ENCODE assay signal across 12 mouse cellular contexts in genomic region chr7:109269046-109269445, GRCm38 (mm10).
A peak's percentile ranks its signal among the peaks of the same experiment; 100 is the strongest.
DNase-seq lines count a peak whose midpoint lies in the region; ATAC-seq lines count a peak whose summit lies in the region.
"Had no signal": no experiment of that assay in that cellular context is flagged by ENCODE, and none has a peak within 500 bp of the region (broad histone marks: within the 10 kb centered on the region; RNA-seq: fewer than 3 reads in every experiment).

No protein-coding gene starts in this region.

- H3K9ac ChIP-seq in intestine, embryonic 16.5 days (ENCODE audit: low read depth, low read length), result no peak overlapping the region

- H3K27ac ChIP-seq in intestine, embryonic 16.5 days (ENCODE audit: low read length), result no peak overlapping the region
- H3K27ac ChIP-seq: kidney, postnatal 0 days; stomach, postnatal 0 days had no signal

- no peak overlapping the region for H3K4me3 ChIP-seq in intestine, embryonic 16.5 days (ENCODE audit: low read length)

- H3K27me3 ChIP-seq in intestine, embryonic 16.5 days (replicated peaks; ENCODE audit: control insufficient read depth, insufficient read depth, low read length), result no peaks in the 10 kb centered on the region

- 75% methylated on average over 4 of the region's 4 CpGs for WGBS in intestine, embryonic 16.5 days

- H3K4me1 ChIP-seq in intestine, embryonic 16.5 days (ENCODE audit: control insufficient read depth, insufficient read depth, low read length), result no peaks in the 10 kb centered on the region

- peak; percentile 4 for DNase-seq in cerebellum, adult 11 months
- DNase-seq in cerebellum, adult 8-10 months, result no peak
- peak; percentile 11 to 19 for DNase-seq in left cerebral cortex, postnatal 25 days (ENCODE audit: low spot score in 2 of 2)
- no peak for DNase-seq in left cerebral cortex, adult 9 months (ENCODE audit: low spot score in 2 of 2)
- peak; percentile 65 to 71 for DNase-seq in cerebellum, postnatal 10 days
- peak; percentile 21 for DNase-seq in kidney, postnatal 10 days
- no peak for DNase-seq in urinary bladder, postnatal 14 days (ENCODE audit: low spot score)
- DNase-seq: B cell, adult 2 months; lung, postnatal 14 days had no signal

- H3K4me2 ChIP-seq in intestine, embryonic 16.5 days (ENCODE audit: low read depth, low read length), result no peak overlapping the region

- no peak for ATAC-seq in intestine, embryonic 16.5 days

- H3K36me3 ChIP-seq in intestine, embryonic 16.5 days (ENCODE audit: control insufficient read depth, insufficient read depth, low read length), result no peaks in the 10 kb centered on the region

- intact Hi-C loops in left cerebral cortex, postnatal 25 days (cut with DNase I), result no loop called here

- no peaks in the 10 kb centered on the region for H3K9me3 ChIP-seq in intestine, embryonic 16.5 days (ENCODE audit: control insufficient read depth, low read length)

Comparison
In these comparisons a context has a peak if more than half of its experiments do, and no peak if none do; other contexts are left out.
1. DNase-seq: peak in cerebellum, adult 11 months (single experiment), left cerebral cortex, postnatal 25 days (2 of 2), cerebellum, postnatal 10 days (2 of 2) and kidney, postnatal 10 days (single experiment); none in cerebellum, adult 8-10 months (single experiment), left cerebral cortex, adult 9 months (0 of 2) and urinary bladder, postnatal 14 days (single experiment).